Mouse (Mus musculus) hindbrain, embryonic 10.5 days (tissue): Measurements from ENCODE around the gene Rhbg. TPM values are rescaled to one million over a fixed set of nuclear protein-coding genes. Genes with fewer than 3 reads are reported as not detected.

ENCODE experiments used
- DNase-seq: peaks from one replicate; pipeline ENCODE4 v3.0.0-alpha.2; 2017; ENCODE audit warnings: low spot score
- H3K27ac ChIP-seq: fragments of 300-500 bp; sonication (generic); 2 replicates; pipeline ENCODE4 v1.5.1; 2016; ENCODE audit warnings: mild to moderate bottlenecking, moderate library complexity
- H3K27me3 ChIP-seq: fragments of 300-500 bp; sonication (generic); 2 replicates; pipeline ENCODE4 v1.6.1; 2016; ENCODE audit warnings: mild to moderate bottlenecking; ENCODE audit not compliant: poor library complexity, insufficient read depth, severe bottlenecking
- H3K36me3 ChIP-seq: fragments of 300-500 bp; sonication (generic); 2 replicates; pipeline ENCODE4 v1.6.1; 2016; ENCODE audit warnings: mild to moderate bottlenecking, moderate library complexity
- H3K4me1 ChIP-seq: fragments of 300-500 bp; sonication (generic); replicated peaks from 2 replicates; pipeline ENCODE4 v1.6.1; 2016; ENCODE audit warnings: mild to moderate bottlenecking
- H3K4me3 ChIP-seq: fragments of 300-500 bp; sonication (generic); 2 replicates; pipeline ENCODE4 v1.5.1; 2016; ENCODE audit warnings: mild to moderate bottlenecking, moderate library complexity
- H3K9me3 ChIP-seq: fragments of 300-500 bp; sonication (generic); 2 replicates; pipeline ENCODE4 v1.6.1; 2016; ENCODE audit warnings: mild to moderate bottlenecking, moderate library complexity
- WGBS: fragments of 180-500 bp; shearing (Covaris S2); methylation state at CpG from one replicate; pipeline ENCODE4 v1.1.7; 2016; 5-methylcytosine and 5-hydroxymethylcytosine counted together
- polyA plus RNA-seq: library from polyadenylated mRNA; unstranded; fragments of >200 nt; fragmentation: Nextera tagmentation; extraction: Ambion mirVana; gene quantifications from 2 replicates; pipeline ENCODE4 v1.2.1, GENCODE M21; 2016

The Rhbg gene
- polyA plus RNA-seq, 1 experiment from 2014 or later: not detected

DNA sequence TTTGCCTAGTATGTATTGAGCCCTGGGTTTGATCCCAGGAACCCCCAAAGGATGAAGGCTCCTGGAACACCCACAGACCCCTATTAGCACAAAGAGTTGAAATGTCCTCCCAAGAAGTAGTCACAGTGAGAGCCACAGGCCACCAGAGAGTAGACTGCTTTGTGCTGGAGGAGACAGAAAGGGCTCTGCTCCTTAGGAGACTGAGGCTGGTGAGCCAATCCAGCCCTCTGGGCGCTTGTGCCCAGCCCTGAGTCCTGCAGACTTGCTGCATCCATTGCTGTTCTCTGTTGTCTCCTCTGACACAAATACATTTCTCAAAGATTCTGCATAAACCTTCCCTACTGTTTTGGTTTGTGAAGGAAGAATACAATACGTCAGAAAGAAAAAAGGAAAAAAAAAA lies 43.6 kb downstream of the Rhbg start:
- no peak for DNase-seq
- Histone ChIP-seq H3K27me3 (peaks cover 100% of the 10 kb centered on the region), H3K27ac (no peak overlapping the region; the same call in 1 of the 2 replicates), H3K4me3 (peak overlapping the region; percentile 48; the same call in 1 of the 2 replicates), H3K4me1 (peaks cover 57% of the 10 kb centered on the region), H3K9me3 (no peaks in the 10 kb centered on the region), H3K36me3 (peaks cover 3% of the 10 kb centered on the region; the same call in 1 of the 2 replicates)
- WGBS: 10% methylated on average over 2 of the region's 2 CpGs

DNA sequence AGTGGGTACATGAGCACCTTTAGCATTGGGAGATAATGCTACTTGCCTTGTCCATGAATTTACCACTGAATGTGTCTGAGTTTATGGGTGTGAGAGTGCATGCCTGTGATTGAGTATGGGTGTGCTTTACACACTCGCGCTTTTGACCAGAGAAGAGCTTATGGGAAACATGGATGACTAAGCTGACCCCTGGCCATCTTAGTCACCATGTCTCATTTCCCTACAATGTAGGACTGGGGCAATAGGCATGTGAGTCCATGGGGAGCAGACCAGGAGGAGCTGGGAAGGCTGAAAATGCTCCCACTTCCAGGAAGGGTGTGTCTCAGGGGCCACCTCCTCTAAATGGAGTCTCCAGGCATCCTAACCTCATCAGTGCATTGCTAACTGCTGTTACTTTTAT lies 44.4 kb downstream of the Rhbg start:
- 17% methylated on average over 2 of the region's 2 CpGs for WGBS
- H3K9me3 ChIP-seq: no peaks in the 10 kb centered on the region
- peaks cover 100% of the 10 kb centered on the region for H3K27me3 ChIP-seq
- no peak for DNase-seq
- peak overlapping the region; percentile 48; the same call in 1 of the 2 replicates for H3K4me3 ChIP-seq
- H3K36me3 ChIP-seq: peaks cover 3% of the 10 kb centered on the region; the same call in 1 of the 2 replicates
- H3K4me1 ChIP-seq: peaks cover 57% of the 10 kb centered on the region
- no peak overlapping the region; the same call in 1 of the 2 replicates for H3K27ac ChIP-seq

GRCm38 (mm10) chr3:88209306-88209705 lies 45.2 kb downstream of the Rhbg start:
- Histone ChIP-seq H3K27me3 (peaks cover 100% of the 10 kb centered on the region), H3K9me3 (no peaks in the 10 kb centered on the region), H3K4me1 (peaks cover 57% of the 10 kb centered on the region), H3K27ac (peak overlapping the region; percentile 86; the same call in 1 of the 2 replicates), H3K4me3 (peak overlapping the region; percentile 48; the same call in 1 of the 2 replicates), H3K36me3 (no peaks in the 10 kb centered on the region; the same call in 1 of the 2 replicates)
- 4% methylated on average over 6 of the region's 6 CpGs for WGBS
- DNase-seq: no peak

- no peak for DNase-seq
- 4% methylated on average over 3 of the region's 3 CpGs for WGBS
- Histone ChIP-seq H3K9me3 (no peaks in the 10 kb centered on the region), H3K4me3 (peak overlapping the region; percentile 48), H3K27ac (peak overlapping the region; percentile 86; the same call in 1 of the 2 replicates), H3K36me3 (no peaks in the 10 kb centered on the region), H3K4me1 (peaks cover 61% of the 10 kb centered on the region), H3K27me3 (peaks cover 100% of the 10 kb centered on the region)
Measured at GRCm38 (mm10) chr3:88208226-88208720, 46.2 kb downstream of the Rhbg start.

DNA sequence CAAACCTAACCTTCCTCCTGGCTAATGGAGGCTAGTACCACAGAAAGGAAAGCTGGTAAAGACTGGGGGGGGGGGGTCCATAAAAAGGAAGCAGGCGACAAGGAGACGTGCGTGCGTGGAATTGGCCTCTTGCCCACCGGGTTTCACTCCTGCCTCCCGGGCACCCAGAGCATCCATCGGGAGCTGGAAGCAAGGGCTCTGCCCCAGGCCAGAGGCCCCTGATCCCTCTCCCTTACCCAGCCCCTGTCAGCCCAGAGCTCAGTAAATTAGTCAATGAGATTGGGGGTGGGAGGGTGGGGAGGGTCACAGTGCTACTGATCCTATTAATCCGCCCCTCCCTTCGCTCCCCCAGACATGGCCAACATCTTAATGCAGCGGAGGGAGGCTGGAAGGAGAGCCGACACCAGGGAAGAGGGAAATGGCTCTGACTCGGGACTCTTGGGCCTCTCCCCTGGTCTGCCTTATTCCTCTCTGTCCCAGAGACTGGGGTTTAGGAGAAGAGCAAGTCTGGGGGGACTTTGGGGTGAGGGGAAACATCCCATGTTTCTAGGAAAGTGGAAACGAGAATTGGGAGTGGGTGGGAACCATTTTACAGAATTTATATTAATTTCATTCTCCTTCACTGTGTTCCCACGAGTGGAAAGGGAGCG lies 46.9 kb downstream of the Rhbg start:
- Histone ChIP-seq H3K4me1 (peaks cover 67% of the 10 kb centered on the region), H3K27me3 (peaks cover 100% of the 10 kb centered on the region)
- 1% methylated on average over 15 of the region's 15 CpGs for WGBS

GRCm38 (mm10) chr3:88206901-88207371 lies 47.6 kb downstream of the Rhbg start:
- under 1% methylated on average over 14 of the region's 14 CpGs for WGBS
- no peaks in the 10 kb centered on the region for H3K9me3 ChIP-seq
- H3K27ac ChIP-seq: peak overlapping the region; percentile 86
- H3K36me3 ChIP-seq: no peaks in the 10 kb centered on the region
- peak; percentile 47 for DNase-seq
- peak overlapping the region; percentile 48 for H3K4me3 ChIP-seq
- H3K4me1 ChIP-seq: peaks cover 68% of the 10 kb centered on the region
- peaks cover 100% of the 10 kb centered on the region for H3K27me3 ChIP-seq

More for the DNA sequence above, 46.9 kb downstream of the Rhbg start:
- DNase-seq: peak; percentile 29
- H3K4me3 ChIP-seq: peak overlapping the region; percentile 48
- no peaks in the 10 kb centered on the region for H3K9me3 ChIP-seq
- H3K27ac ChIP-seq: peak overlapping the region; percentile 86
- no peaks in the 10 kb centered on the region for H3K36me3 ChIP-seq

- peak overlapping the region; percentile 48 for H3K4me3 ChIP-seq
- peaks cover 100% of the 10 kb centered on the region for H3K27me3 ChIP-seq
- DNase-seq: peak; percentile 31
- H3K4me1 ChIP-seq: peaks cover 71% of the 10 kb centered on the region
- H3K27ac ChIP-seq: peak overlapping the region; percentile 86
- no peaks in the 10 kb centered on the region for H3K36me3 ChIP-seq
- no peaks in the 10 kb centered on the region for H3K9me3 ChIP-seq
- 4% methylated on average over 3 of the region's 3 CpGs for WGBS
Measured at GRCm38 (mm10) chr3:88206500-88206899, 48.0 kb downstream of the Rhbg start.

DNA sequence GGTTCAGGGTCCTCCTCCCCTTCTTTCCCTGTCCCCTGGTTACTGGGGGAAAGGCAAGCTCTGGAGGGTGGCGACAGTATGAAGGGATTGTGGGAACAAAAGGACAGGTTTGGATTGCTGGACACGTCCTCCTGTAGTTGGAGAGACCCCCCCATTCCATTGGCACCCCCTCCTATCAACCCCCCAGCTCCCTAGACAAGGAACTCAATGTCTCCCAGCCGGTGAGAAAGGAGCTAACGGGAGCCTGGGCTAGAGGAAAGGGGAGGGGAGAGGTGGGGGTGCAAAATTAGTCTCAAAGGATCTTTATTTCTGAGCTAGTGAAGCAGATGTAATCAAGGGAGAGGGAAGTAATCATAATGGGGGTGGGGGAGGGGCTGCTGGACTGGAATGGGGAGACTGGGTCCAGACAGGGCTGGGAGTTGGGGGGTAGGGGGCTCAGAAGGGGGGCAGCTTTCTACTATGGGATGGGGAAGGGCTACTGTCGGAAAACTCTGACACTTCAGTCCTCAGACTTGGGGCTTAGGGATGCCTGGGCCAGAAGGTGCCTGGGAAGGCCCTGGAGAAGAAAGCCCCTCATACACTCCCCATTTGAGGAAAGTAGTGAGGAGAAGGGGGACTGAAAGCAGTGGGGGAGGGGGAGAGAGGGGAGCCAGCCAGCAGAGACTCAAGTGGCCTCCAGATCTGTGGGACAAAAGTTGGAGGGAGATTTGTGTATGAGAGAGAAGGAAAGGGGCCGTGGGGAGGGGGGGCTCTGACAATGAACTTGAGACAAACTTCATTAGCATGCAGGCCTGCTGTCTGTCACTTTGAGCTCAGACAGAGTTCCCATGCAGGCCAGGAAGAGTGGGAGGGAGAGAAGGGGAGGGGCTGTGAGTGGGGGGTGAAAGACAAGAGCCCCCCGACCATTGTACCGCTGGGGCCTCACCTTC lies 48.7 kb downstream of the Rhbg start:
- Histone ChIP-seq H3K27me3 (peaks cover 100% of the 10 kb centered on the region), H3K27ac (peak overlapping the region; percentile 86), H3K9me3 (no peaks in the 10 kb centered on the region), H3K4me3 (peak overlapping the region; percentile 48), H3K36me3 (no peaks in the 10 kb centered on the region), H3K4me1 (peaks cover 78% of the 10 kb centered on the region)
- 2% methylated on average over 8 of the region's 8 CpGs for WGBS
- peak; percentile 43 for DNase-seq

- no peak for DNase-seq
- H3K4me3 ChIP-seq: peak overlapping the region; percentile 34
- no peaks in the 10 kb centered on the region for H3K9me3 ChIP-seq
- peaks cover 84% of the 10 kb centered on the region for H3K4me1 ChIP-seq
- H3K36me3 ChIP-seq: no peaks in the 10 kb centered on the region
- H3K27me3 ChIP-seq: peaks cover 100% of the 10 kb centered on the region
- 6% methylated on average over 4 of the region's 4 CpGs for WGBS
- peak overlapping the region; percentile 86 for H3K27ac ChIP-seq
Measured at GRCm38 (mm10) chr3:88205176-88205562, 49.3 kb downstream of the Rhbg start.

DNA sequence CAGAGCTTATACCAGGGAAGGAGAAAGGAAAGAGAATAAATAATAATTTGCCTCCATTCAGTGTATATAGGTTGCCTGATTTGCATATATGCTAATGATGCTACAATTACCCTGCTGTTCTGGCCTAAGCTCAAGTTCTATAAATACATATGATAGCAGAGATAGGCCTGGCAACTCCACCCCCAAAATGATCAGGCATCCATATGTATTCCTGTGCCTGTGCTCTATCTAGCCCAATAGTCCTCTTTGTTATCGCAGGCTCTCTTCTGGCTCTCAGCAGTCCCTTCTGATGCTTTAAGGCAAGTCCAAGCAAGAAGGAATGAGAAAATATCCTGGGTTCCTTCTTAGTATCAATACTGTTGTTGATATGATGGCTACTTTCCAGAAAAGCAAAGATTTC lies 49.8 kb downstream of the Rhbg start:
- H3K4me3 ChIP-seq: no peak overlapping the region
- no peaks in the 10 kb centered on the region for H3K36me3 ChIP-seq
- peaks cover 84% of the 10 kb centered on the region for H3K4me1 ChIP-seq
- H3K9me3 ChIP-seq: no peaks in the 10 kb centered on the region
- H3K27me3 ChIP-seq: peaks cover 100% of the 10 kb centered on the region
- peak overlapping the region; percentile 86 for H3K27ac ChIP-seq
- no peak for DNase-seq
- WGBS: 14% methylated on average over 1 of the region's 1 CpGs

GRCm38 (mm10) chr3:88203999-88204700 lies 50.4 kb downstream of the Rhbg start:
- 3% methylated on average over 7 of the region's 7 CpGs for WGBS
- Histone ChIP-seq H3K9me3 (no peaks in the 10 kb centered on the region), H3K36me3 (no peaks in the 10 kb centered on the region), H3K27me3 (peaks cover 100% of the 10 kb centered on the region), H3K4me1 (peaks cover 78% of the 10 kb centered on the region), H3K4me3 (no peak overlapping the region), H3K27ac (peak overlapping the region; percentile 86)
- no peak for DNase-seq

- WGBS: 12% methylated on average over 5 of the region's 5 CpGs
- H3K36me3 ChIP-seq: no peaks in the 10 kb centered on the region
- peaks cover 100% of the 10 kb centered on the region for H3K27me3 ChIP-seq
- no peak overlapping the region for H3K4me3 ChIP-seq
- H3K27ac ChIP-seq: peak overlapping the region; percentile 86; the same call in 1 of the 2 replicates
- H3K9me3 ChIP-seq: no peaks in the 10 kb centered on the region
- peaks cover 84% of the 10 kb centered on the region for H3K4me1 ChIP-seq
- DNase-seq: no peak
Measured at GRCm38 (mm10) chr3:88203456-88203855, 51.1 kb downstream of the Rhbg start.
